Mouse (Mus musculus) G1E (cell line): ENCODE results near the gene Cspg5.

Source experiments
- CTCF ChIP-seq: IDR thresholded peaks from 2 replicates; pipeline ENCODE4 v1.5.1; 2012; ENCODE audit warnings: low read depth, low read length, inconsistent platforms, mixed read lengths
- GATA2 ChIP-seq: IDR thresholded peaks from 2 replicates; pipeline ENCODE4 v1.6.1; 2012; ENCODE audit warnings: low read depth, low read length, inconsistent platforms, borderline replicate concordance
- POLR2AphosphoS5 ChIP-seq: IDR thresholded peaks from 2 replicates; pipeline ENCODE4 v1.6.1; 2012; ENCODE audit warnings: low read depth, low read length, inconsistent platforms; ENCODE audit not compliant: insufficient replicate concordance
- TAL1 ChIP-seq: conservative IDR thresholded peaks from 2 replicates; pipeline ENCODE4 v1.6.1; 2012; ENCODE audit warnings: low read depth, low read length, inconsistent platforms, mixed read lengths

DNA sequence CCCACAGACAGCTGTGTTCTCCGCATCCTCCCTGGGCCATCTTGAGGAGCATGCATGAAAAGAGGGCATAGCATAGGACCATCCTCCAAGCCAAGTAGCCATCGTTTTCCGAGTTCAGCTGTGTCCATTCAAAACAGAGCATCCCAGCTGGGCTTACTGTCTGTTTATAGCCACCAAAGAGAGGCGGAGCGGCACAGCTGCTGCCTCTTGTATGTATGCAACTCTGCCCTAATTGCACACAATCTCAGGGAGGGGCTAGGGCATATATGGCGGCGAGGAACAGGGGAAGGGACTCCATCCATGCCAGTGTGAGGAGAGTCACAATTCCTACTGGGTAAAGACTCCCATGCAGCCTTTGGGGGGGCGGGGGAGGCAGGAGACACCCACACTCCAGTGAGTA, 19.6 kb downstream of the Cspg5 start:
- no peak for TF ChIP-seq CTCF
- TF ChIP-seq GATA2: no peak
- TF ChIP-seq TAL1: no peak
- no peak for TF ChIP-seq POLR2AphosphoS5
